Mouse (Mus musculus) v-Abl transformed pro-B cells (cell line): ENCODE results near the gene Cfap45.

Experiments used
- in situ Hi-C, 2 experiments: fragments of 400-800 bp; cut with MboI; formaldehyde crosslinking; loops; one replicate each; pipeline ENCODE4 v1.15.1; 2025; ENCODE audit not compliant: unreplicated experiment in 2 of 2

Gene Cfap45

DNA sequence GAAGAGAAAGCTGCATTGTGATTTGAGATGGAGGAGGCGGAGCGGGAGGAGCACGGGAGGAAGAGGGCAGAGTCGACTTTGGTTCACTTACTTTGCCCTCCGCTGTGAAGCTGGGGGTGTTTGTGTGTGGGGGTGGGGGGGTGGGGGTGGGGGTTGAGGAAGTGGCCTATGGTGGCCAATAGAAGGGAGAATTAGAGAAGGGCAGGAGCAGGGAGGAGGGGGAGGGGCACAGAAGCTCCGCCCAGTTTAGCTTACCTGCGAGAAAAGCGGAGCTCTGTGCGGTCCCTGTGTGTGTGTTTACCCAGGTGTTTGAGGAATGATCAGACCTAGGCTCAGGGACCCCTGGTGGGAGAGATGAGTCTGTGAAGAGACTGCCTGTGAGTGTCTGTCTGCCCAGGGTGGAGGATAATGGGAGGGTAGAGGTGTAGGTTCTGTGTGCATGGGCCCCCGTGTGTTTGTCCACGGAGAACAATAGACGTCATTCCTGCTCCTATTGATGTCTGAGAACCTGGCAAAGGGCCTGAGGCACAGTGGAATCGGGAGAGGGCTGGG is 10.1 kb upstream of the Cfap45 start:
- in situ Hi-C loops, result loop anchor here (25.0 kb wide), 1 partner anchor 373 kb away; the partner anchor contains the start of genes Dcaf8 (in 2 of the 2) and Pex19 (in 2 of the 2)

GRCm38 (mm10) chr1:172512962-172513361 is 7.6 kb upstream of the Cfap45 start:
- in situ Hi-C loops, result loop anchor here (25.0 kb wide), 1 partner anchor 376 kb away; the partner anchor contains the start of genes Dcaf8 (in 2 of the 2) and Pex19 (in 2 of the 2)

GRCm38 (mm10) chr1:172513525-172514212 is 6.9 kb upstream of the Cfap45 start:
- in situ Hi-C loops, result loop anchor here (25.0 kb wide), 1 partner anchor 376 kb away; the partner anchor contains the start of genes Dcaf8 (in 2 of the 2) and Pex19 (in 2 of the 2)

- in situ Hi-C loops, result loop anchor here (25.0 kb wide), 1 partner anchor 377 kb away; the partner anchor contains the start of genes Dcaf8 (in 2 of the 2) and Pex19 (in 2 of the 2)
Measured at GRCm38 (mm10) chr1:172514213-172514529, 6.4 kb upstream of the Cfap45 start.

DNA sequence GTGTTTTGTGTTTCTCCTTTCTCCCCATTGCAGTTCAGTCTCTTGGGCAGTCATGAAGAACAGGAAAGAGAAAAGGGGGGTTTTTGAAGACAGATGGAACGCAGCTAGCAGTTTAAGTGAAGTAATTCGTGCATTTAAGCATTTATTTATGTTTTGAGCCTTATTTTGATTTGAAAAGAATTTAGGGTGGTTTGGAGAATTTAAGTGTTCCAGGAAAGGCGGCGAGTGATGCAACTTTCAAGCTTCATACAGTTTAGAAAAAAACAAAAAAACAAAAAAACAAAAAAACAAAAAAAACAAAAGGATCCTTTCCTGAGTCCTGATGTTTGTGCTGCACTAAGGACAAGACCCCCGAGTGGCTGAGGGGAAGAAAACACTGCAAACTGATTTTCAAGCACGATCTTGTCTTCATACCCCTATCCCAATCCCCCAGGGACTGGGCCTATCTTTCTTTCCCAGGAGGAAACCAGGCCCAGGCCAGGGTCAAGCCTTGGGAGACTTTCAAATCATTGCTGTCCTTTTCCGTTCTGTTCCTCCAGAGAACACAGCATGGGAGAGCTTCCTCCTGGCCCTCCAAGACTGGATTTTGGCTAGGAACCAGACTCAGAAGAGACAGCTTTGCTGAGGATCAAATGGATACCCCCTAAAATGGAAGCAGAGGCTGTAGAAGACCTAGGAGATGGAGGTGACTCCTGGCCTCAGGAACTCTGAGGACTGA is 5.9 kb upstream of the Cfap45 start:
- in situ Hi-C loops, result loop anchor here (25.0 kb wide), 1 partner anchor 377 kb away; the partner anchor contains the start of genes Dcaf8 (in 2 of the 2) and Pex19 (in 2 of the 2)

GRCm38 (mm10) chr1:172515396-172515795 is 5.2 kb upstream of the Cfap45 start:
- in situ Hi-C loops, result loop anchor here (25.0 kb wide), 1 partner anchor 378 kb away; the partner anchor contains the start of genes Dcaf8 (in 2 of the 2) and Pex19 (in 2 of the 2)

GRCm38 (mm10) chr1:172518013-172518412 is 2.6 kb upstream of the Cfap45 start:
- in situ Hi-C loops, result loop anchor here (25.0 kb wide), 1 partner anchor 381 kb away; the partner anchor contains the start of genes Dcaf8 (in 2 of the 2) and Pex19 (in 2 of the 2)

DNA sequence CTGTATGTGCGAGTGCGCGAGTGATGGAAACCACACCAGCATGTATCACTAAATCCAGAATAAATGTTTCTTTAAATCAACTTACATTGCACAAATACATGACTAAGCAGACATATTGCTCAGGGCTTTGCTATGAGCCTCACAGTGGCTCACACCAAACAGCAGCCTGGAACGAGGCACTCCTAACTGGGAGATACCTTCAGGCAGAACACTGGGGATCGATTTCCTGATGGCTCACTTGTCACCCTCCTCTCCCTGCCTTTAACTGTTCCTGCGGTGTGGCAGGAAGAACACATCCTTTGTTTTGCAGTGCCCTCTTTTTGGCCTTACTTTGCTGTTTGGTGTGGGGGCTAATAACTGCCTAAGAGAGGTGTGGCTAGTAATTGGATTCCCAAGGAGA is 957 bp upstream of the Cfap45 start:
- in situ Hi-C loops, result loop anchor here (5.0 to 25.0 kb wide), 2 partner anchors 37 to 382 kb away; partner anchors contain the start of genes Dcaf8 (in 2 of the 2), Pex19 (in 2 of the 2) and Igsf9 (in 1 of the 2)

DNA sequence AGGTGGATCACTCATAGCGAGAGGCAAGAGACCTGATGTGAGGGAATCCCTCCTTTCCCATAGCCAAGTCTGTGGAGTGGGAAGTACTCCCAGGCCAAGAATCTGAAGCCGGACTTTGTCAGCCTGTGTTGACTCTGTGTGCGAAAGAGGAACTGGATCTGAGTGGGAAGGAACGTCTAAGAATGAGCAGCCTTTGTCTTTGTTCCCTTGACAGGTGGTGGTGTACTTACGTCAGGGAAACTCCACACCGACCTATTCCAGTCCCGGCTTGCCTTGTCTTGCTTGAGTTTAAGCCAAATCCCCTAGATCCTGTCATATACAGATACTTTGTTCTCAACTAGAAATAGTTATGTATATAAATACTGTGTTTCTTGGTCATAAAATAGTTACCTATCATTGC is 1.9 kb downstream of the Cfap45 start:
- in situ Hi-C loops, result loop anchor here (5.0 to 25.0 kb wide), 2 partner anchors 40 to 385 kb away; partner anchors contain the start of genes Dcaf8 (in 2 of the 2), Pex19 (in 2 of the 2) and Igsf9 (in 1 of the 2)

GRCm38 (mm10) chr1:172523699-172524101 is 3.1 kb downstream of the Cfap45 start:
- in situ Hi-C loops, result loop anchor here (5.0 to 25.0 kb wide), 2 partner anchors 41 to 386 kb away; partner anchors contain the start of genes Dcaf8 (in 2 of the 2), Pex19 (in 2 of the 2) and Igsf9 (in 1 of the 2)

DNA sequence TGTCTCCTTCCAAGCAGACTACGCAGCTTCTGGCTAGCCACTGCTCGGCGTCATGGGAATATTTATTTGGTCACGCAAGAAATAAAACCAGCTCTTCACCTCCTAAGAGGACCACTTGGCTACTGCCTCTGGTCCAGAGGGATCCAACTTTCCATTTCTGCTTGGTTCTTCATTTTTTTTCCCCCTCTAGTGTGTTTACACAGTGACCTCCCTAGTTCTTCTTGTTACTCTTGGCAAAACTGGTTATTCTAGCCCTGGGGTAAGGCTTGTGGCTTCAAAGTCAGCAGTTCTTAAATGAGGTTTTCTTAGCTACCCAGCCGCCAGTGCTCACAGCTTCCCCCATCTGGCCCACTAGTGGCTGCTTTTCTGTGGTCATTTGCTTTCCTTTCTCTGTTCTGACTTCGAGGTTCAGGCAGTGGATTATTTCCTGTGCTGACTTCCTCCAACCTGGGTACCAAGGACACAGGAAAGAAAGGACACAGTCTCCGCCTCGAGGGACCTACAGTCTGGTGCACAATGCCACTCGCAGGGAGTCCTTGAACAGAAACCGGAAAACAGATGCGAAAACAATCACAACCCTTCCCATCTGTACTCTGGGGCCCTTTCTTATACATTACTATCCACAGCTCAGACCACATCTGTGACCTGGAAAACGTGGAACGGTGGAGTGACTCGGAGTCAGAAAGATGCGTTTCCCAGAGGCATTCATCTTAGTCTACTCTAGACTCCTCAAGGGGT is 4.6 kb downstream of the Cfap45 start:
- in situ Hi-C loops, result loop anchor here (5.0 kb wide), 3 partner anchors 33 to 107 kb away; partner anchors contain the start of gene Dusp23 (in 2 of the 2)

DNA sequence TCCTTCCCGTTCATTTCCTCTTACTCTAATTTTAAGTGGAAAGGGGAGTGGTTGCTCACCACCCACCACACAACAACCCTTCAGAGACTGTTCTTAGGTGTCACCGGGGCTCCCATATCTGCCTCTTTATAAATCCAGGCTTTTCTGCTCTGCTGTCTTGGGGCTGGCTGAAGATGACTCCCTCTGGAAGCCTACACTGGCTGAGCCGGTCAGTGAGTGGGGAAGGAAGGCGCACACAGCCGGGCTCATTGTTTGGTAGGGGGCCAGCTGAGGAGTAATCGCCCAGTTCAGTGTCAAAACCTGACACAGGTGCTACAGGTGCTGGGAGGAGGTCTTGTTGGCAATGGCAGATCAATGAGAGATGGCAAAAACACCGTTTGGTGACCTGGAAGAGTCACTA is 5.4 kb downstream of the Cfap45 start:
- in situ Hi-C loops, result loop anchor here (5.0 kb wide), 3 partner anchors 34 to 106 kb away; partner anchors contain the start of gene Dusp23 (in 2 of the 2)

DNA sequence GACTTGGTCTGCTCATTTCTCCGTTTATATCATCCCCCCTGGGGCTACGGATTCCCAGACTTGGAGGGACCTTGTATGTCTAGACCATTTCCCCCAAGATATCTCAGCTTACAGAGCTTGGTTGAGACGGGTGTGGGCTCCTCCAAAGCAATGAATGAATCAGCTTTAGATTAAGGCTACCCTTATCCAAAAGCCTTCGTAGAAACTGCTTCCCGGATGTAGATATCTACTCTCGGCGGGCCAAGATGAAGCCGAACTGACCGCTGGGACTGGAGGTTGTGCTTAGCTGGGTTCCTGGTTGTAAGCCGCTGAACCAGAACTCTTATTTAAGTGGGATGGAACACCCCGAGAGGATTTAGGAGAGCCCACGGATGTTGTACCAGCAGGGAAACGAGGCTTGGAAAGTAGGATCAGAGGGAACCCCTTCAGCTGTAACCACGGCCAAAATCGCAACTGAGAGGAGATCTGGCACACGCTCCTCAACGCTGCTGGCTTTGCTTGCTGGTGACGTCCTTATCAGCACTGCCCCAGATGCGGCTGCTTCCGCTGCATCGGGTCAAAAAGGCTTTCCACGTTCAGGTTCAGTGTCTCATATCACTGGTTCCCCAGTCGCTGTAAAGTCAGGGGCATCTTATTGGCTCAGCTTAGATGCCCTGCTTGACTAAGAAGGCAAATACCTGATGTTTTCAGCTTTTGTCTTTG is 5.9 kb downstream of the Cfap45 start:
- in situ Hi-C loops, result loop anchor here (5.0 kb wide), 3 partner anchors 34 to 106 kb away; partner anchors contain the start of gene Dusp23 (in 2 of the 2)

DNA sequence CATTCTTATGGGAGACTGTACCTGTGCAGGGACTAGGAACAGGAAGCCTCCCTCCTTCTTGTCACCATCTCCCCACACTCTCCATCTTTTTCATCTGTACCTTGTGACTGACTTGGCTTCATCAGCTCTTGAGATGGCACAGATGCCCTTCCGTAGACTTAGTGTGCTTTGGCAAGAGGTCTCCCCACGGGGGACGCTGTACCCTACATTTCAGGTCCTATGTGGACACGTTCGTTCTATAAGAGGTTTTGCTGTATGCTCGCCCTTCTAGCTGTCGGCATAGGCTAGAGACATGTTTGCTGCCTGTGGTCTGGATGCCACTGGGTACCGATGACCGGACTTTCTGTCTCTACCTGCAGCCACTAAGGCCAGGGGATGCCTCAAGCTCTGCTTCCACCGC is 6.8 kb downstream of the Cfap45 start:
- in situ Hi-C loops, result loop anchor here (5.0 kb wide), 3 partner anchors 35 to 105 kb away; partner anchors contain the start of gene Dusp23 (in 2 of the 2)

- in situ Hi-C loops, result loop anchor here (5.0 kb wide), 3 partner anchors 36 to 104 kb away; partner anchors contain the start of gene Dusp23 (in 2 of the 2)
Measured at GRCm38 (mm10) chr1:172528701-172529100, 8.1 kb downstream of the Cfap45 start.

- in situ Hi-C loops, result loop anchor here in 1 of 2 experiments (5.0 kb wide), 1 partner anchor 62 kb away; the partner anchor contains the start of gene Slamf8
Measured at GRCm38 (mm10) chr1:172530544-172531220, 10.1 kb downstream of the Cfap45 start.

DNA sequence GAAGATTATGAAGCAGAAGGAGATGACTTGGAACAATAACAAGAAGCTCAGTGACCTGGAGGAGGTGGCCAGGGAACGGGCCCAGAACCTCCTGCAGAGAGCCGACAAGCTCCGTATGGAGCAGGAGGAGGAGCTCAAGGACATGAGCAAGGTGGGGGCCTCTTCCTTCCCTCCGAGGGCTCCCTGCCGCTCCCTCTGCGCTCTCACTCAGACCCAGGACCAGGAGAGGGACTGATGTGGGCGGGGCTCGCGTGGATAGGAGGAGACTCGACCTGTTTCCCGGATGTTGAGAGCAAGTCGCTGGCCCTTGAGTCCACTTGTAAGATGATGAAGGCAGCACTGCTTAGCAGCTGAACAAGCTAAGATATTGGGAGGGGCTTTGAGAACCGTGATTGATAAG is 11.9 kb downstream of the Cfap45 start:
- in situ Hi-C loops, result loop anchor here in 1 of 2 experiments (5.0 kb wide), 1 partner anchor 60 kb away; the partner anchor contains the start of gene Slamf8

DNA sequence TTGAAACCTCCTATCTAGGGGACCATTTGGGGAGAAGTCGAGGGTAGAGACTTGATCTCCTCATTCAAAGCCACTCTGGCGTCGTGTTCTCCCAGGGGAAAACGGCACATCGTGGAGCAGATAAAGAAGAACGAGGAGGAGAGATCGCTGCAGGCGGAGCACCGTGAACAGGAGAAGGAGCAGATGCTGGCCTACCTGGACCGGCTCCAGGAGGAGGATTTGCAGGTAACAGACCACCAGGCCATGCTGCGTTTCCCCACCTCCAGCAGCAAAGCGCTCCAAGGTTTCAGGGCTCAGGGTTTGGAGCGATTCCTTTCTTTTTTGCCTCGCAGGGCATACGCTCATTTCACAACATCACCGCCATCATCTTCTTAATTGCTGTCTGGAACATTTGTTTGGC is 14.5 kb downstream of the Cfap45 start:
- in situ Hi-C loops, result no loop called here
